Mouse (Mus musculus): Measurements from ENCODE around the gene Fgb. TPM values are rescaled to one million over a fixed set of nuclear protein-coding genes. Genes with fewer than 3 reads are reported as not detected.

Gene Fgb
- polyA plus RNA-seq, 1 experiment = 0.03 TPM

DNA sequence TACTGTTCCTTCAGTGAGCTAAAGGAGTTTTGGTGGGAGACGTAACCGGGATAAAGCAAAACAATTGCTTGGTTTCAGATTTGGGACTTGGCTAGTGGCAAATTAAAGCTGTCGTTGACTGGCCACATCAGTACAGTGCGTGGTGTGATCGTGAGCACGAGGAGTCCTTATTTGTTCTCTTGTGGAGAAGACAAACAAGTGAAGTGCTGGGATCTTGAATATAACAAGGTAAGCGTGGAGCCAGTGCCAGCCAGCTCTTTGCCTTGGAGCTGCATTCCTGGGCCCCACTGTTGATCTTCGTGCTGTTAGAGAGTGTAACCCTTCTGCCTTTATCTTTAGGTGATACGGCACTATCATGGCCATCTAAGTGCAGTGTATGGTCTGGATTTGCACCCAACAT lies 18.3 kb upstream of the Fgb start:
- 96% methylated on average over 9 of the region's 9 CpGs for WGBS
- H3K27ac ChIP-seq (ENCODE audit: insufficient read depth, low read length) = no peak overlapping the region
- no peak for TF ChIP-seq CTCF (IDR thresholded peaks at IDR 0.05; ENCODE audit: borderline replicate concordance, insufficient read depth, low read depth, low read length)
- no peak for TF ChIP-seq POLR2A (IDR thresholded peaks at IDR 0.05; ENCODE audit: borderline replicate concordance, insufficient read depth, low read length)
- H3K27me3 ChIP-seq (ENCODE audit: control insufficient read depth, insufficient read depth, low read length) = no peaks in the 10 kb centered on the region
- no peaks in the 10 kb centered on the region for H3K4me1 ChIP-seq (ENCODE audit: control insufficient read depth, insufficient read depth, low read length)
- no peak for DNase-seq
- no peak overlapping the region for H3K4me3 ChIP-seq (replicated peaks; ENCODE audit: insufficient read depth, low read depth, low read length)

- 85% methylated on average over 2 of the region's 2 CpGs for WGBS
- Histone ChIP-seq H3K27ac (ENCODE audit: insufficient read depth, low read length) (no peak overlapping the region), H3K4me1 (ENCODE audit: control insufficient read depth, insufficient read depth, low read length) (no peaks in the 10 kb centered on the region), H3K4me3 (replicated peaks; ENCODE audit: insufficient read depth, low read depth, low read length) (no peak overlapping the region), H3K27me3 (ENCODE audit: control insufficient read depth, insufficient read depth, low read length) (no peaks in the 10 kb centered on the region)
- DNase-seq = no peak
- no peak for TF ChIP-seq CTCF (IDR thresholded peaks at IDR 0.05; ENCODE audit: borderline replicate concordance, insufficient read depth, low read depth, low read length)
Observed at GRCm38 (mm10) chr3:83057046-83057445, 7.4 kb upstream of the Fgb start.

GRCm38 (mm10) chr3:83055281-83056038 lies 5.8 kb upstream of the Fgb start, which contains the start of gene Plrg1:
Gene Plrg1 (plus strand): TSS chr3:83055522.
- Histone ChIP-seq H3K27me3 (ENCODE audit: control insufficient read depth, insufficient read depth, low read length) (no peaks in the 10 kb centered on the region), H3K4me3 (replicated peaks; ENCODE audit: insufficient read depth, low read depth, low read length) (peak within 1 kb of the TSS; percentile 90), H3K4me1 (ENCODE audit: control insufficient read depth, insufficient read depth, low read length) (no peaks in the 10 kb centered on the region), H3K27ac (ENCODE audit: insufficient read depth, low read length) (peak within 1 kb of the TSS; percentile 48)
- peak; percentile 98 to 99 for DNase-seq
- WGBS = 1% methylated on average over 61 of the region's 61 CpGs
- TF ChIP-seq POLR2A (IDR thresholded peaks at IDR 0.05; ENCODE audit: borderline replicate concordance, insufficient read depth, low read length) (peak; percentile 88), CTCF (IDR thresholded peaks at IDR 0.05; ENCODE audit: borderline replicate concordance, insufficient read depth, low read depth, low read length) (no peak)

GRCm38 (mm10) chr3:83054759-83055158 lies 5.1 kb upstream of the Fgb start:
- 40% methylated on average over 13 of the region's 13 CpGs for WGBS
- Histone ChIP-seq H3K27me3 (ENCODE audit: control insufficient read depth, insufficient read depth, low read length) (no peaks in the 10 kb centered on the region), H3K4me1 (ENCODE audit: control insufficient read depth, insufficient read depth, low read length) (no peaks in the 10 kb centered on the region), H3K4me3 (replicated peaks; ENCODE audit: insufficient read depth, low read depth, low read length) (peak overlapping the region; percentile 46), H3K27ac (ENCODE audit: insufficient read depth, low read length) (no peak overlapping the region)
- TF ChIP-seq POLR2A (IDR thresholded peaks at IDR 0.05; ENCODE audit: borderline replicate concordance, insufficient read depth, low read length) (no peak), CTCF (IDR thresholded peaks at IDR 0.05; ENCODE audit: borderline replicate concordance, insufficient read depth, low read depth, low read length) (no peak)
- no peak for DNase-seq

GRCm38 (mm10) chr3:83053758-83054157 lies 4.1 kb upstream of the Fgb start:
- 29% methylated on average over 10 of the region's 10 CpGs for WGBS
- H3K27me3 ChIP-seq (ENCODE audit: control insufficient read depth, insufficient read depth, low read length) = no peaks in the 10 kb centered on the region
- DNase-seq = peak; percentile 29
- peak; percentile 44; the same call in 1 of the 2 replicates for TF ChIP-seq CTCF (IDR thresholded peaks at IDR 0.05; ENCODE audit: borderline replicate concordance, insufficient read depth, low read depth, low read length)
- TF ChIP-seq POLR2A (IDR thresholded peaks at IDR 0.05; ENCODE audit: borderline replicate concordance, insufficient read depth, low read length) = no peak
- no peak overlapping the region for H3K4me3 ChIP-seq (replicated peaks; ENCODE audit: insufficient read depth, low read depth, low read length)
- H3K27ac ChIP-seq (ENCODE audit: insufficient read depth, low read length) = no peak overlapping the region
- no peaks in the 10 kb centered on the region for H3K4me1 ChIP-seq (ENCODE audit: control insufficient read depth, insufficient read depth, low read length)

DNA sequence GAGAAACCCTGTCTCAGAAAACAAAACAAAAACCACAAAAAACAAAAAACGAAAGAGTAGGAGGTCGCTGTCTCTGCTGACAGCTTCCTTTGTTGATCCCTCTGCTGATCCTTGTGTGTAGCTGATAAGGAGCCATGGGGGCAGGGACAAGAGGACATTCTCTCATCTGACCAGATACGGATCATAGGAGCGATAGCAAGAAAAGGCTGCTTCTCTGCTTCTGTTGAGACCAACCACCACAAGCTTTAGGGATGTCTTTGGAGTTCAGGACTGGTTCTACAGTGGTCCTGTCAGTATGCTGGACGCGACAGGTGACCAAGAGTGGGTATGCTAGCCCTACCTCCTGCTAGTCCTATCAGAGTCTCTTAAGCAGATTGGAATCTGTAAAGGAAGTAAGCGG lies 3.5 kb upstream of the Fgb start:
- no peak for TF ChIP-seq POLR2A (IDR thresholded peaks at IDR 0.05; ENCODE audit: borderline replicate concordance, insufficient read depth, low read length)
- no peak for DNase-seq
- 91% methylated on average over 7 of the region's 7 CpGs for WGBS
- no peaks in the 10 kb centered on the region for H3K4me1 ChIP-seq (ENCODE audit: control insufficient read depth, insufficient read depth, low read length)
- no peak overlapping the region for H3K4me3 ChIP-seq (replicated peaks; ENCODE audit: insufficient read depth, low read depth, low read length)
- H3K27ac ChIP-seq (ENCODE audit: insufficient read depth, low read length) = no peak overlapping the region
- H3K27me3 ChIP-seq (ENCODE audit: control insufficient read depth, insufficient read depth, low read length) = no peaks in the 10 kb centered on the region

GRCm38 (mm10) chr3:83052102-83052501 lies 2.4 kb upstream of the Fgb start:
- TF ChIP-seq CTCF (IDR thresholded peaks at IDR 0.05; ENCODE audit: borderline replicate concordance, insufficient read depth, low read depth, low read length) (no peak), POLR2A (IDR thresholded peaks at IDR 0.05; ENCODE audit: borderline replicate concordance, insufficient read depth, low read length) (no peak)
- no peak overlapping the region for H3K27ac ChIP-seq (ENCODE audit: insufficient read depth, low read length)
- no peak for DNase-seq
- H3K4me1 ChIP-seq (ENCODE audit: control insufficient read depth, insufficient read depth, low read length) = no peaks in the 10 kb centered on the region
- no peaks in the 10 kb centered on the region for H3K27me3 ChIP-seq (ENCODE audit: control insufficient read depth, insufficient read depth, low read length)
- no peak overlapping the region for H3K4me3 ChIP-seq (replicated peaks; ENCODE audit: insufficient read depth, low read depth, low read length)
- 86% methylated on average over 5 of the region's 5 CpGs for WGBS

- DNase-seq = no peak
- Histone ChIP-seq H3K27ac (ENCODE audit: insufficient read depth, low read length) (no peak overlapping the region), H3K4me1 (ENCODE audit: control insufficient read depth, insufficient read depth, low read length) (no peaks in the 10 kb centered on the region), H3K27me3 (ENCODE audit: control insufficient read depth, insufficient read depth, low read length) (no peaks in the 10 kb centered on the region), H3K4me3 (replicated peaks; ENCODE audit: insufficient read depth, low read depth, low read length) (no peak overlapping the region)
- 78% methylated on average over 5 of the region's 5 CpGs for WGBS
- no peak for TF ChIP-seq POLR2A (IDR thresholded peaks at IDR 0.05; ENCODE audit: borderline replicate concordance, insufficient read depth, low read length)
- TF ChIP-seq CTCF (IDR thresholded peaks at IDR 0.05; ENCODE audit: borderline replicate concordance, insufficient read depth, low read depth, low read length) = no peak
Observed at GRCm38 (mm10) chr3:83050661-83051060, 998 bp upstream of the Fgb start.

Data from cerebellum, adult 2 months (tissue).